Mouse (Mus musculus) embryo, embryonic 11.5 days (tissue): ENCODE measurements around the gene Klhdc10.

Experiments used
- DNase-seq: peaks from one replicate; pipeline ENCODE4 v3.0.0-alpha.2; 2012; ENCODE audit warnings: low read depth, low spot score

The Klhdc10 gene

DNA sequence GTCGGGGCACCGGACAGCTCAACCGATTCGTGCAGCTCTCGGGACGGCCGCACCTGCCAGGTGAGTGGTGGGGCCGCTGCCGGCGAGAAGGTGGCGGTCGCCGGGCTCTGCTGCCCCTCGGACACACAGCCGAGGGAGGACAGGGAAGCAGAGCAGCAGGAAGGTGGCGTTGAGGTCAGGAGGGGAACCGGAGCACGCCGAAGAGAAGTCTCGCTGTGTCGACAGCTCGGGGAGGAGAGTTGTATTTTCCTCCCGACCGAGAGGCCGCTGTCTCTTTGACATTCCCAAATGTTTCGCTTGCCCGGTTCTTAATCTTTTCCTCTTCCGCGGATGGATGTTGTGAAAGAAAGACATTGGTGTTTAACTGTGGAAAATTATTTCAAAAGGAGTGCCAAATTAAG lies 423 bp downstream of the Klhdc10 start:
- DNase-seq: peak; percentile 20

DNA sequence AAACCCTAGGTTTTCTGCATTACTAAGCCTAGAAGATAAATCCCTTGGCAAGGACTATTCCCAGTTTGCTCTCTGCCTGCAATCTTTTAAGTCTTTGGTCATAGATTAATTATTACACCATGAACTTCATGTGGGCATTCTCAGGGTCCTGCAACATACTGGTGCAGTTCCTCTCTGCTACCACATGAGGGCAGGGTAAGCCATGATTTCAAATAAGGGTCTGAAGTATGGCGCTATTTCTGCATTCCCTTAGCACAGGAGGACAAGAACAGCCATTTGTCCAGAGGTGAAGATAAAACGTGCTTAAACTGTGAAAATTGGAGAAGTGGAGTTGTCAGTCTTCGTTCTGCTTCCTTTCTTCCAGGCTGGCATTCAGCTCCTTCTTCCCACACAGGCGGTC lies 1.8 kb downstream of the Klhdc10 start:
- DNase-seq: peak; percentile 79

DNA sequence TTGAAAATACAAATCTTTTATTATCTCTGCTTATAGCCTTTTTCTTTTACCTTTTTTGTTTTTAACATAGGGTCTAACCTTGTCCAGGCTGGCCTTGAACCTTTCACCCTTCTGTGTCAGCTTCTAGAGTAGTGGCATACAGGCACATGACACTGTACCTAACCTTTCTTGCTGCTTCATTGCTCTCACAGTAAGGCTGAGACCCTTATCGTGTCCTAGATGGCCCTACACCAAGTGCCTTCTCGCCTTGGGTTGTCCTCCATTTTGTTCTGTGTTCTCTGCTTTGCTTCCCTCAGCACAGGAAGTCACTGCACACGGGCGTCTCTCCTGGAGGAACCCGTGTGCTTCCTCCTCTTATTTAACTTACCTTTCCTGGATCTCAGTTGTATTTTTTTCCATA lies 3.0 kb downstream of the Klhdc10 start:
- no peak for DNase-seq

DNA sequence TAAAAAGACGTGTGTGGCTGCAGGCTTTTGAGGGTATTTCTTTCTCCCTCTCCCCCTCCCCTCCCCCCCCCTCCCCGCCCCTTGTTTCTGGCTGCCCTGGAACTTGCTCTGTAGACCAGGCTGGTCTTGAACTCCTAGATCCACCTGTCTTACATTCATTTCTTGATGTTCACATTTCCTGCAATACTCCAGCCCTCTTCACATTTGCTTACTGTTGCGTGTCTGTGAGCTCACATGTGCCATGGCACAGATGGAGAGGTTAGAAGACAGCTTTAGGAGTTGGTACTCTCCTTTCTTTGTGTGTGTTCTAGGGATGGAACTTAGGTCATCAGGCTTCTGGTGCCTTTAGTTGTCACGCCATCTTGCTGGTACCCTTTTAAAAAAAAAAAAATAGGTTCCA lies 6.6 kb downstream of the Klhdc10 start:
- DNase-seq: no peak

DNA sequence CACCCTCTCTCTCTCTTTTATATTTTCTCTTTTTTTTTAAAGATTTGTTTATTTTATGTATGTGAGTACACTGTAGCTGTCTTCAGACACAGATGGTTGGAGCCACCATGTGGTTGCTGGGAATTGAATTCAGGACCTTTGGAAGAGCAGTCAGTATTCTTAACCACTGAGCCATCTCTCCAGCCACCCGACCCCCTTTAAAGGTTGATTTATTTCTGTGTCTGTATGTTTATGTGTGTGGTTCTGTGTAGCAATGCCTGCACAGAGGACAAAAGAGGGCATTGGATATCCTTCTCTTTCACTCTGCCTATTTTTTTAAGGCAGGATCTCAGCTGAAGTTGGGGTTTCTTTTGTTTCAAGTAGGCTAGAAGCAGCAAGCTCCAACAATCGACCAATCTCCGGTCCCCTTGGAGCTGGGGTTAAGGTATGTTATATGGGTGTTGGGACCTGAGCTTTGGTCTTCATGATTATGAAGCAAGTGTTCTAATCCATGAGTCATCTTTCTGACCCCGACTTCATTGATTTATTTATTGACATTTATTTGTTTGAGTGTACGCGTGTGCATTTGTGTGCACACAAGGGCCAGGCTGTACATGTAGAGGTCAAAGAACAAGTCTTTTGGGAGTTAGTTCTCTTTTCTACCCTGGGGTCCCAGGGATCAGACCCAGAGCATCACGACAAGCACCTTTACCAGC lies 7.9 kb downstream of the Klhdc10 start:
- DNase-seq: no peak

DNA sequence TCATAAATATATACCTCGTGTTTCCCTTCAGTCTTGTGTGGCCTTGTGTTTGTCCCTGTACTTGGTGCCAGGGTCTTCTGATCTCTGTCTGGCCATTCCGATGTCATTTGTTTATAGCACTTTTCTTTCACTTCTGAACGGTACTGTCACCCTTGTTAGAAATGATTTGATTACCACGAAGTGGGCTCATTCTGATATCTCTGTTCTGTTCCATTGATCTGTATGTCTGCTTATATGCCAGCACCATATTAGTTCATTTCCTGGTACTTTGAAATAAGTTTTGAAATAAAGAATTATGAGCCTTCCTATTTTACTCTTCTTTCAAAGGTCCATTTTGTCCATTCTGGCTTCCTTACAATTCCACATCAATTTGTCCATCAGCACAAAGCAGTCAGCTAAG lies 9.6 kb downstream of the Klhdc10 start:
- DNase-seq: no peak

DNA sequence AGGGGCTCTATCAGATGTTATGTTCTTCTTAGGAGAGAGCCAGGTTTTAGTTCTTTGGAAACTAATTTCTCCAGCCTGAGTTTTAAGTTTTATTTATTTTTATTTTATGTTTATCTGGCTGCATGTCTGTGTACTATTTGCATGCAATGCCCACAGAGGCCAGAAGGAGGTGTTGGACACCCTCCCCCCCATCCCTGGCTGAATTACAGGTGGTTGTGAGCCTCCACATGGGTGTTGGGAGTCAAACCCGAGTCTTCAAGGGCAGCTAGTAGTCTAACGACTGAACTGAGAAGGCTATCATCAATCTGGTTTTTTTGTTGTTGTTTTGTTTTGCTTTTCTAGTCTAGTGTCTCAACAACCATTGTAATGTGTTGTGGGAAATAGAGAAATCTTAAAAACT lies 14.5 kb downstream of the Klhdc10 start:
- no peak for DNase-seq

DNA sequence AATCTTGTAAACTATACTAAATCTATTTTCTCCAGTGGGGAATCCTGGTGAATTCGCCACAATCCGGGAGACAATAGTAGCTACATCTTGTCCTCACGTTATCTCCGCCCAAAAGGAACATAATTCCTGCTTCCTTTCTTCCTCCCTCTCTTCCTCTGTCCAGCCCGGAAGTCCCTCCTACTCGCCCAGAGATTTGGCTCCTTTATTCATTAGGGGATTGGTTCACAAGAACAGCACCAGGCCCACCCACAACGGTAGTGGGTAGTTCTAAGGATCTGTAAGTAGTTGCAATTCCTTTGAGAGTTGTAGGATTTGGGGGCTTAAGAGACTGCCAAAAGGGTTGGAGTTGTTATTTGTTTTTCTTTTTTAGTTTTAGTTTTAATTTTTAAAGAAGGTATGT lies 15.1 kb downstream of the Klhdc10 start:
- DNase-seq: no peak

DNA sequence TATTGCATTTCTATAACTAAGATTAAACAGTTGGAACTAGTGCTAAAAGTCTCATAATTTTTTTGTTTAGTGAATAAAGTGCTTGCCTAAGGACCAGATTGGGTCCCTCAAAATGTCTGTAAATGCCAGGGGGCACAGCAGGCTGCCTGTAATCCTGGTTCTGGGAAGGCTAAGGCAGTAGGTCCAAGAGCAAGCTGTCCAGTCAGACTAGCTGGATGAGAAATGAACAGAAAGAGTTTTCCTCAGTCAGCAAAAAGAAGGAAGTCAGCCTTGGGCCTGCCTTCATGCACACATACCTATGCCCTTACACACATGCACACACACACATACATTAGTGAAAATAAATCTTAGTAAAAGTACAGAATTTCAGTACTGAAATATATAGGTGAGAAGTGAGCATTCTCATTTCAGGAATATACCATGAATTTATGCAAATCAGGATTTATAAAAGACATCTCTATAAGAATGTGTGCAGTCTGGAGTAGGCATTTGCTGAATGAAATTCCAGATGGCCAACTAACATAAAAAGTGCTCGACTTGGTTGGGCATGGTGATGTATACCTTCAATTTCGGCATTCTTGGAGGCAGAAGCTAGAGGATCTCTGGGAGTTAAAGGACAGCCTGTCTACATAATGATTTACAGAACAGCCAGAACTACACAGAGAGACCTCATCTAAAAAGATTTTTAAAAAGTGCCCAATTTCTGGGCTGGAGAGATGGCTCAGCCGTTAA lies 31.0 kb downstream of the Klhdc10 start:
- no peak for DNase-seq

DNA sequence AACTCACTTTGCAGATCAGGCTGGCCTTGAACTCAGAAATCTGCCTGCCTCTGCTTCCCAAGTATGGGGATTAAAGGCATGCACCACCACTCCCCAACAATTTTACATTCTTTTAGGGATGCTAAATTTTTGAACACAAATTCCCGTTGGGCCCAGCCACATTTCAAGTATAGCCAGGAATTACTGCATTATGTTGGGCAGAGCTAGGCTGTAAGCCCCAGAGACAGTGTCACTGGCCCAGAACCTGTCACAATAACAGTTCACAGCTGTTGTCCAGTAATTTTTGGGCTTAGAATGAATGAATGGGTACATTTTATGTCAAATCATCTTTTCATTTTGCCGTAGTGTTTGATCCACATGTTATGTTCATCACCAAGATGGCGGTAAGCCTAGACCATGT lies 34.8 kb downstream of the Klhdc10 start:
- no peak for DNase-seq

DNA sequence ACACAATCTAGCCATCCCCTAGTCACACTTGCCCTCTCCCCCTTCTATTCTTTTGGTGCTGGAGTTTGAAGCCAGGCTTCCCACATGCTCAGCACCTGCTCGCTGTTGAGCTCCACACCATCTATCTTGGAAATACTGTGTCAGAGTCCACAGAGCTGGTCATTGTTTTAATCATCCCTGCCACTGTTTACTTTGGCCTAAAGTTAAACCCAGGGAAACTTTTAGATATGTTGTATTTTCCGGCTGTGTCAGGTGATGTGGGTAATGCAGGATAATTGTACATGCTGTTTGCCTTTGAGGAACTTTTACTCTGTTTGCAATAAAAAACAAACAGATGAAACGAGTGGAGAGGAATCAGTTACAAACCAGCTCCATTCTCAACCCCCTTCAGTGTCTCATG lies 35.4 kb downstream of the Klhdc10 start:
- DNase-seq: no peak

DNA sequence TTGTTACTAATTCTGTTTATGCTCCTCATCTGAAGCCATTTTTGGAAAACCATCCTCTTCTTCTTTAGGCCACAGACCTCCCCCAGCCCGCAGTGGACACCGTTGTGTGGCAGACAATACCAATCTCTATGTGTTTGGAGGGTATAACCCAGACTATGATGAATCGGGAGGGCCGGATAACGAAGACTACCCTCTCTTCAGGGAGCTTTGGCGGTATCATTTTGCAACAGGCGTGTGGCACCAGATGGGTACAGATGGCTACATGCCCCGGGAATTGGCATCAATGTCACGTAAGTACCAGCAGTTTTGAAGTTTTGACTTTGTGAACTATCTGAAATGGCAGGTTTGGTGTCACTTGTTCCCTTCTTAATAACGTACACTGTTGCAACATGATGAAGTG lies 37.9 kb downstream of the Klhdc10 start:
- no peak for DNase-seq

DNA sequence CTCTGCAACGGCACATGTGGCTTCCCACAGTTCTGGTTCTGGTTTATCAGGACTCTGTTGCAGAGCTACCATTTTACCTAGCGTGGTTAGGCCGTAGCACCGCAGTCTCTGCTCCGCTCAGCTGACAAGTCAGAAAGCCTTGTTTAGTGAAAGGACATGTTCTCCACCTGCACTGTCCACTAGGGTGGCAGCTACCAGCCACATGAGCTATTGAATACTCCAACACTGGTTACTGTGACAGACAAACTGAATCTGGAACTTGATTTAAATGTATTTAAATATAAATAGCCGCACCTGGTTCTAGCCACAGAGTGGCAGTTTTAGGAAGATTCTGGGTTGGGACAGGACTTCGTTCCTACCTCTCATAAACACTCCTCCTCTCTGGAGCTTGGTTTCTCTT lies 55.3 kb downstream of the Klhdc10 start:
- no peak for DNase-seq

DNA sequence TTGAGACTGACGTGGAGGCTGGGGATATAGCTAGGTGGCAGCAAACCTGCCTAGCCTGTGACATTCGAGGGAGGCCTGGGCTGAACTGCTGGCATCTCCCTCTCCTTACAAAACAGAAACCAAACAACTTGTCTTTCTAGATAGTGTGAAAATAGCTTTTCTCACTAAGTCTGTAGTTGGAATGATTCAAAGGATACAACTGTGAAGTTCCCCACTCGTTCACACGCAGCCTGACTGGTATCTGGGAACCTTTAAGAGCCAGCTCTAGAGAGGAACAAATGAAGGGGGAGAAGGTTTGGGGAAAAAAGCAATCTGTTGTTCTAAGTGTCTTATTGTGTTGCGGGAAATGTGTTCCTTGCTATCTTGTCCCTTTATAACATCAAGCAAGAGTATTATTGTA lies 57.0 kb downstream of the Klhdc10 start:
- no peak for DNase-seq

DNA sequence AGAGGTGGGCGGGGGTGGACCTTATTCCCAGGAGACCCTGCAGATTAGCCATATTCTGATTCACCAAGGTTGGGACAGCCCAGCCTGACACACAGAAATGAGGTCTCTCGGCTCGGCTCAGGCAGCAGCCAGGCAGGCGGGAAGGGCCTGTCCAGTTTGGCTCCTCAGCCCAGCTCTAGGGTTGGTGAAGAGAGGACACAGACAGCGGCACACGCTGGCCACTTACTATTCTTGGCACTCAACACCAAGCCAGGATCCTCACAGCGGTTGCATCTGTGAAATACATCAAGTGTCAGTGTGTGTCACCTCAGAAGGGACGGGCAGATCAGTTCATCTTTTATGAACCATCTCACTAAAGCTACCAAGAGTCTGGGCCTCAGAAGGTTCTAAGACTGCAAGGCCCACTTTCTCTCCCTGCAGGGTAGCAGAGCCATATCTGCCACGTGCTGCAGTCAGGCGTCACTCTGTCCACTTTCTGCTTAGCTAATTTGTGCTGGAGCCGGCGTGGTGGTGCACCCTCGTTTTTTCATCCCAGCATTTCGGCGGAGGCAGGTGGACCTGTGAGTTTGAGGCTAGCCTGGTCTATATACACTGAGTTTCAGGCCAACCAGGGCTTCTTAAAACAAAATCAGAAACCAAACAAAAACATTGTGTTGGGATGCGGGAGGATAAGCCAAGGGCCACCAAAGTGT lies 57.5 kb downstream of the Klhdc10 start:
- DNase-seq: no peak

DNA sequence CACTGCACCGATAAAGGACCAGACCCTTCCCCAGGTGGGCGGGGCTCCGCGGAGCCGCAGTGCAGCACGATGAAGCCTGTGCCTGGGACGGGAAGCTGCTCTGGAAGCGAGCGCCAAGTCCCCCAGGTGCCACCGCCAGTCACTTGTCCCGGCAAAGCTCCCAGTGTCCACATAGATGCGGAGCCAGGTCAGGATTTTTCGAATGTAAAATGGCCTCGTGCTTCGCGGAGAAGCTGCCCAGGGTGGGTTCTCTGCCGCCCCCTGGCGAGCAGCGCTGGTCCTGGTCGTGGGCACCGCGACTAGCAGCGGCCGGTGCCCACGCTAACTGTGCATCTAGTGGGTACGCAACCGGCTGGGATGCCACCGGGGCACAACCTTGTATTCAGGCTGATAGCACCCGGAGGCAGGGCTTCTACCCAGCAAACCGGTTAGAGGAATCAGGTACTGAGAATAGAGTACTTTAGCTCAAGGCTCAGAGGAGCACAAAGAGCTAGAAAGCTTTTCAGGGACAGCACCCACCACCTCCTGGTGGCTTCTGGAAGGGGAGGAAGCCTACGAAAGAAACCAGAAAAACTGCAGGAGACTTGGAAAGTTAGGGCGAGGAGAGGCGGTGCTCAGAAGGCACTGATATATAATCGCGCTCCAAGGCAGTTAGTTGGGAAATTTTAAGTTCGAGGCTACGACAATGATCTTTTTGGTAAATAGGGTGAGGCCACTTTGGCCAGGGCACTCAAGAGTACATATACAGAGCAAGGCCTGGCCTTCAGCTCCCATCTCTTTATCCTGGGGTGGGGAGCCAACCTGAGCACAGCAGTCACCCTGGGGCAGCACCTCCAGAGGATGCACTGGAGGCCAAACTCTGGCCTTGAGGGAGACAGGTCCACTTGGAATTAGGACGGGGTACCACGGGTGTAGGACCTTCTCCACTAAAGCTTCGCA lies 58.4 kb downstream of the Klhdc10 start:
- DNase-seq: peak; percentile 70

DNA sequence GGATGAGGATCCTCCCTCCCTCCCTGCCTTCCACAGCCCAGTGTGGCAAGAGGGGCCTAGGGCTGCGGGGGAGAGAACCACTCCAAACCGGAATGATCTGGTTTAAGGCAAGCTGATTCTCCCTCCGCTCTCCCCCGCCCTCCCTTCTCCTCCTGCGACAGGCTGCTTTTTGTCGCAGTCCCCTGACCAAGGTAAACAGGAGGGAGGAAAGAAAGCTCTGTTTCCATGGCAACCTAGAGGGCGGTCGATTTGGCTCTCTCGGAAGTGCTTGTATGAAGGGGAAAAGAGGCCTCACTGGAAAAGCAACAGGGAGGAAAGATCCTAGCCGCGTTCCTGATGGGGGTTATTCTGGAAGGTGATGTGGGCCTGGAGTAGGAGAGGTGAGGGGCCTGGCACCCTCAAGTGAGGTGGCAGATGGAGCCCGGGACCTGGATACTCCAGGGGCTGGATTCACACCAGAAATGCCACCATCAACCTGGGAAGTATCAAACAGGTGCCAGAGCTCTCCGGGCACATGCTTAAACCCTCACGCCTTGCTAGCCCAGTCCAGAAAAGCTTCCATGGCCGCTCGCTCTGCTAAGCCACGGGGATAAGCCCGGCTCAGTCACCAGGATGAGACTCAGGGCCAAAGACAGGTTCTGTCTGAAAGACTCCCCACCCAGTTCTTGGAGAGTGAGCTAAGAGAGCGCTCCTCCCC lies 59.2 kb downstream of the Klhdc10 start:
- peak; percentile 84 for DNase-seq

DNA sequence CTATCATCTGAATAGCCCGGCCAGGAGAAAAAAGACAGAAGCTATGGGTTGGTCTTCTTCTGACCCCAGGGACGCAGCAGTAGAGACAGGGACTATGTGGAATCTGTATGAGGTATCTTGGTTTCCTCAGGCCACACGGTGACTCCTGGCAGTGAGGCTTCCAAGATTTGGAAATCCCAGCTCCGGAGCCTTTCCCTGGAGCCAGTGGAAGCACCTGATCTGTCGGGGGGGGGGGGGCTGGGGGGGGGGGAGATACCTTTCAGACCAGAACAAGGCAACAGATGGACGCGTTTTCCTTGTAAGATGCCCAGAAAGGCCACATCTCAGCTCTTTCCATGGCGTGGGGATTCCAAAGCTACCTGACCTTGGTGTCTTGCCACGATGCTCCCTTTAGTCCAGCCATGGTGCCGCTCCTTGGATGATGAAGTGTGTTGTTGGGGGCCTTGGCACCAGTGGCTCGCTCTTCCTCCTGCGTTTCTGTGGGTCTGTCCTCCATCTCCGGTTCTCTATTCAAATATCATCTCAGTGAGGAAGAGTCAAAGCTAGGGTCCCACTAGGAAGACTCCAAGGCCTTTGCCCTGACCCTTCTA lies 60.2 kb downstream of the Klhdc10 start:
- DNase-seq: no peak

DNA sequence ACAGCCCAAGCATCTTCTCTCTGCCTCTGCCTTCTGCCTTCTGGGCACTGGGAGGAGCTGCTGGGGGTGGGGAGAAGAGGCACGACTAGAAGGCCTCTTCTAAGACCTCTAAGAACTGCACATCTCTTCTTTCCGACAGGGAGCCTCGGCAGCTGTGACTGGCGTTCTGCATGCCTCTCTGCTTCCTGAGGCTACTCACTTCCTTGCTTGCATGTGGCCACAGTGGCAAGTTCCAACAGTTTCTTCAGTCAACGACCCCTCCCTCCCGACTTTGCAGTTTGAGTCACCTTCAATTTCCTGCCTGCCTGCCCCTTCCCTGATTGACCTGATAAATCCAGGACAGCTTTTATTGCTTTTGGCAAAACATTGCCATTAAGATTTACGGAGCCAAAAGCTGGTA lies 61.2 kb downstream of the Klhdc10 start:
- DNase-seq: no peak

DNA sequence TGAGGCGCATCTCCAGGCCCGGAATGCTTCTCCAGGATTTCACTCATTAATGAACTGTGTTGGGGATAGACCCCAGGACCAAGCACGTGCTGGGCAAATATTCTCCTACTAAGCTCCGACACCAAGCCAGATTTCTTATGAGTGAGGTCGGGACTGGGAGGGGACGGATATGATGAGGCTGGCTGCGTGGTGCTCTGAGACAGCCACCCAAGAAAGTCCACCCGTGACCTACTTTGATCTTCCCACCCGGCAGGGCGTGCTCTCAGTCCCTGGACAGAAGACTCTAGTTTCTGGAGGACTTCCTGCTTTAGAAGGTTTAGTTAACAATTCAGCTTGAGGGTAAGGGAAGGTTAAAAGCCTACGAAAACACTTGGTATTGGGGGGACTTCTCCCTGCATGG lies 63.9 kb downstream of the Klhdc10 start:
- no peak for DNase-seq

DNA sequence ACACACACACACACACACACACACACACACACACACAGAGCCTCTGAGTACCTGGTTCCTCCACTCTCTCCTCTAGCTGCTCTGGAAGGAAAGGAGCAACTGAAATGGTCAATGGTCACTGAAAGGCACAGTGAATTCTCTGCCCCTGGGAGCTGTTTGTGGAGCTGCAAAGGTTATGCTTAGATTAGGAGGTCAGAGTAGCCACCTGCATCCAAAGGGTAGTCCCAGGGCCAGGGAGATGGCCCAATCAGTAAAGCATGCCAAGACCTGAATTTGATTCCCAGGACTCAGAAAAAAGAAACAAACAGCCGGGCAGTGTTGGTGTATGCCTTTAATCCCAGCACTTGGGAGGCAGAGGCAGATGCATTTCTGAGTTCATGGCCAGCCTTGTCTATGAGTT lies 66.4 kb downstream of the Klhdc10 start:
- no peak for DNase-seq
